Mouse (Mus musculus) hindbrain, embryonic 13.5 days (tissue): ENCODE data around the gene Tanc2. TPM values are rescaled to one million over a fixed set of nuclear protein-coding genes. Genes with fewer than 3 reads are reported as not detected.

Source experiments
- ATAC-seq: fragments of 200-750 bp; cut with Nextera tagmentation; 2 replicates; pipeline ENCODE4 v1.8.0; 2017; ENCODE audit warnings: moderate TSS enrichment; ENCODE audit not compliant: low FRiP score
- H3K27ac ChIP-seq: fragments of 300-500 bp; sonication (generic); 2 replicates; pipeline ENCODE4 v1.5.1; 2015; ENCODE audit warnings: inconsistent platforms, mild to moderate bottlenecking, moderate library complexity
- H3K27me3 ChIP-seq: fragments of 300-500 bp; sonication (generic); 2 replicates; pipeline ENCODE4 v1.6.1; 2015; ENCODE audit warnings: mild to moderate bottlenecking, inconsistent platforms
- H3K36me3 ChIP-seq: fragments of 300-500 bp; sonication (generic); 2 replicates; pipeline ENCODE4 v1.6.1; 2015; ENCODE audit warnings: mild to moderate bottlenecking, inconsistent platforms
- H3K4me1 ChIP-seq: fragments of 300-500 bp; sonication (generic); replicated peaks from 2 replicates; pipeline ENCODE4 v1.6.1; 2015; ENCODE audit warnings: inconsistent platforms
- H3K4me2 ChIP-seq: fragments of 300-500 bp; sonication (generic); 2 replicates; pipeline ENCODE4 v1.6.1; 2015; ENCODE audit warnings: inconsistent platforms, mild to moderate bottlenecking, moderate library complexity
- H3K4me3 ChIP-seq: fragments of 300-500 bp; sonication (generic); 2 replicates; pipeline ENCODE4 v1.5.1; 2015; ENCODE audit warnings: mild to moderate bottlenecking, inconsistent platforms
- H3K9ac ChIP-seq: fragments of 300-500 bp; sonication (generic); 2 replicates; pipeline ENCODE4 v1.6.1; 2015; ENCODE audit warnings: mild to moderate bottlenecking, inconsistent platforms
- H3K9me3 ChIP-seq: fragments of 300-500 bp; sonication (generic); 2 replicates; pipeline ENCODE4 v1.6.1; 2016; ENCODE audit warnings: inconsistent platforms
- WGBS: fragments of 180-500 bp; shearing (Covaris S2); methylation state at CpG from one replicate; pipeline ENCODE4 v1.1.7; 2015; 5-methylcytosine and 5-hydroxymethylcytosine counted together
- polyA plus RNA-seq: library from polyadenylated mRNA; unstranded; fragments of >200 nt; fragmentation: Nextera tagmentation; extraction: Ambion mirVana; gene quantifications from 2 replicates; pipeline ENCODE4 v1.2.1, GENCODE M21; 2015

Gene Tanc2
- polyA plus RNA-seq, 1 experiment from 2014 or later: 34.8 TPM

GRCm38 (mm10) chr11:105855504-105855903 lies 265.7 kb downstream of the Tanc2 start:
- H3K4me3 ChIP-seq: no peak overlapping the region
- H3K27me3 ChIP-seq: no peaks in the 10 kb centered on the region
- no peak overlapping the region for H3K9ac ChIP-seq
- H3K36me3 ChIP-seq: peaks cover 17% of the 10 kb centered on the region
- WGBS: 61% methylated on average over 3 of the region's 3 CpGs
- H3K27ac ChIP-seq: no peak overlapping the region
- H3K4me2 ChIP-seq: no peak overlapping the region
- no peaks in the 10 kb centered on the region for H3K4me1 ChIP-seq
- ATAC-seq: no peak
- H3K9me3 ChIP-seq: no peaks in the 10 kb centered on the region

DNA sequence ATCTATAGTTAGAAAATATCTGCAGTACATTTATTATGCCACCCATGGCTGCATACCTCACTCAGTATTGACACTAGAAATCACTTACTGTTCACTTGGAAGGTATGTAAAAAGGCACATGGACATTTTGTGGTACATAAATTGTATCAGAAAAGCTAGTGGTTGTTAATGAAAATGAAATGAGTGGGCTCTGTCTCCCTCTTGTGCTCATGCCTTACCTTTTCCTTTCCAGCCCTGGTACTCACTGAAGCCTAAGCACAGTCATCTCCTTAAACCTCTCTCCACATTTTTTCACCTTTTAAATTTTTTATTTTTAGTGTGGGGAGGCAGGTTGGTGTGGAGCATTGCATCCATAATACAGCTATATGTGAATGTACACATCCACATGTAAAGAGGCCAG lies 268.3 kb downstream of the Tanc2 start:
- no peak for ATAC-seq
- Histone ChIP-seq H3K9ac (no peak overlapping the region), H3K9me3 (no peaks in the 10 kb centered on the region), H3K27me3 (no peaks in the 10 kb centered on the region), H3K36me3 (peaks cover 21% of the 10 kb centered on the region), H3K4me3 (no peak overlapping the region), H3K4me1 (no peaks in the 10 kb centered on the region), H3K27ac (no peak overlapping the region), H3K4me2 (no peak overlapping the region)

- no peaks in the 10 kb centered on the region for H3K9me3 ChIP-seq
- H3K27me3 ChIP-seq: no peaks in the 10 kb centered on the region
- no peaks in the 10 kb centered on the region for H3K4me1 ChIP-seq
- no peak overlapping the region for H3K4me3 ChIP-seq
- peaks cover 17% of the 10 kb centered on the region for H3K36me3 ChIP-seq
- ATAC-seq: no peak
- H3K4me2 ChIP-seq: no peak overlapping the region
- H3K9ac ChIP-seq: no peak overlapping the region
- WGBS: 89% methylated on average over 1 of the region's 1 CpGs
- no peak overlapping the region for H3K27ac ChIP-seq
These were observed 295.8 kb downstream of the Tanc2 start for GRCm38 (mm10) chr11:105885558-105885957.

- 86% methylated on average over 1 of the region's 1 CpGs for WGBS
- Histone ChIP-seq H3K27me3 (no peaks in the 10 kb centered on the region), H3K4me3 (no peak overlapping the region), H3K4me2 (no peak overlapping the region), H3K4me1 (no peaks in the 10 kb centered on the region), H3K27ac (no peak overlapping the region), H3K9me3 (no peaks in the 10 kb centered on the region), H3K36me3 (peaks cover 12% of the 10 kb centered on the region), H3K9ac (no peak overlapping the region)
- no peak for ATAC-seq
These were observed 297.5 kb downstream of the Tanc2 start for GRCm38 (mm10) chr11:105887281-105887680.

DNA sequence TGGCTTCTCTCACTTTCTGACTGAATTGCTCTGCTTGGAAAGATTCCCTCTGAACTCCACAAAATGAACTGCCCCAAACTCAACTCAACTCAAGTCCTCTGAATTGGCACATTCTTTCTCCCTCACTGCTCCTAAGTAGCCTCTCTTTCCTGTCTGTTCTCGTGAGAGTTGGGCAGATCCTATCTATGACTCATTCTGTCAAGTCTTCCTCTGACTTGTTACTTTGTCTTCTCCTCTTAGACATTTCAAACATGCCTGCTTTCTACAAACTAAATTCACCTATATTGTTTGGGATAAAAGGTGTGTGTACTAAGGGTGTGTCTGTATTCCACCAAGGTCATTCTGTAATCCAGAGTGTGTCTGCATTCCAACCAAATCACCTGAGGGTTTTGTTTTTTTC lies 309.4 kb downstream of the Tanc2 start:
- Histone ChIP-seq H3K27me3 (no peaks in the 10 kb centered on the region), H3K27ac (no peak overlapping the region), H3K9ac (no peak overlapping the region), H3K4me1 (no peaks in the 10 kb centered on the region), H3K4me2 (no peak overlapping the region), H3K4me3 (no peak overlapping the region), H3K9me3 (no peaks in the 10 kb centered on the region), H3K36me3 (peaks cover 50% of the 10 kb centered on the region)
- ATAC-seq: no peak
- WGBS: 53% methylated on average over 1 of the region's 1 CpGs

DNA sequence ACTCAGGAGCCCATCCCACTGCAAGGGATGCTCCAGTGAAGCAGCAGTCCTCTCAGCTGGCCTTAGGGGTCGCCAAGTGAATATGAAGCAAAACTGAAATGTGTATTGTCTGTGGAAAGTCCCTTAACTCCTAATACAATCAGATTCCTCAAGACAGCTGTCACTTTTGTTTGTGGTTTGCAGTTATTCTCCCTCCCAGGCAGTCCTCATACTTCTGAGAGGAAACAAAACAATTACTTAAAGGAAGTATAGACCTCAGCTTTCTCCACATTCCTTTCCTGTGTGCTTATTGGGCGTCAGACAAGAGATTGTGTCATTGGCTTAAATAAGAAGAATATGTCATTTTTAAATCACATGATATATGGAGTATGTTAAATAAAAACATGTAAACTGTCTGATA lies 311.7 kb downstream of the Tanc2 start:
- no peaks in the 10 kb centered on the region for H3K4me1 ChIP-seq
- ATAC-seq: no peak
- H3K4me3 ChIP-seq: no peak overlapping the region
- H3K27ac ChIP-seq: no peak overlapping the region
- no peaks in the 10 kb centered on the region for H3K9me3 ChIP-seq
- WGBS: 83% methylated on average over 2 of the region's 2 CpGs
- H3K36me3 ChIP-seq: peaks cover 53% of the 10 kb centered on the region
- H3K9ac ChIP-seq: no peak overlapping the region
- no peaks in the 10 kb centered on the region for H3K27me3 ChIP-seq
- no peak overlapping the region for H3K4me2 ChIP-seq

GRCm38 (mm10) chr11:105902956-105903355 lies 313.2 kb downstream of the Tanc2 start:
- Histone ChIP-seq H3K4me1 (no peaks in the 10 kb centered on the region), H3K4me3 (no peak overlapping the region), H3K36me3 (peaks cover 50% of the 10 kb centered on the region), H3K27ac (no peak overlapping the region), H3K9me3 (no peaks in the 10 kb centered on the region), H3K9ac (no peak overlapping the region), H3K4me2 (no peak overlapping the region), H3K27me3 (no peaks in the 10 kb centered on the region)
- ATAC-seq: no peak
- WGBS: 80% methylated on average over 1 of the region's 1 CpGs

- Histone ChIP-seq H3K4me3 (no peak overlapping the region), H3K4me1 (no peaks in the 10 kb centered on the region), H3K9ac (no peak overlapping the region), H3K4me2 (no peak overlapping the region), H3K27me3 (no peaks in the 10 kb centered on the region), H3K36me3 (peaks cover 51% of the 10 kb centered on the region), H3K9me3 (no peaks in the 10 kb centered on the region), H3K27ac (no peak overlapping the region)
- ATAC-seq: no peak
- 73% methylated on average over 4 of the region's 4 CpGs for WGBS
These were observed 315.9 kb downstream of the Tanc2 start for GRCm38 (mm10) chr11:105905529-105906213.

DNA sequence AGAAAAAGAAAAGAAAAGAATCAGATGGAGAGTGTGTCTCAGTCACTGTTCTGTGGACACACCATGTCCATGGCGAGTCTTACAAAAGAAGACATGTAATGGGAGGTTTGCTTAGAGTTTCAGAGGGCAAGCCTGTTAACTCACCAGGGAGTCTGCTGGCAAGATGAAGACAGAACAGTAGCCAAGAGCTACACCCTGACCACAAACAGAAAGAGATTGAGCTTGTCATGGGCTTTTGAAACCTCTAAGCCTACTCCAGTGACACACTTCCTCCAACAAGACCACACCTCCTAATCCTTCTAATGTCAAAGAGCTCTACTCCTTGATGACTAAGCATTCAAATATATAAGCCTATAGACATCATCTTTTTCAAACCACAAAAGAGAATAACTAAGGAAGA lies 317.6 kb downstream of the Tanc2 start:
- no peak overlapping the region for H3K4me3 ChIP-seq
- no peaks in the 10 kb centered on the region for H3K9me3 ChIP-seq
- H3K36me3 ChIP-seq: peaks cover 49% of the 10 kb centered on the region
- WGBS: 86% methylated on average over 1 of the region's 1 CpGs
- H3K4me1 ChIP-seq: no peaks in the 10 kb centered on the region
- no peak for ATAC-seq
- H3K9ac ChIP-seq: no peak overlapping the region
- no peak overlapping the region for H3K27ac ChIP-seq
- no peaks in the 10 kb centered on the region for H3K27me3 ChIP-seq
- no peak overlapping the region for H3K4me2 ChIP-seq

DNA sequence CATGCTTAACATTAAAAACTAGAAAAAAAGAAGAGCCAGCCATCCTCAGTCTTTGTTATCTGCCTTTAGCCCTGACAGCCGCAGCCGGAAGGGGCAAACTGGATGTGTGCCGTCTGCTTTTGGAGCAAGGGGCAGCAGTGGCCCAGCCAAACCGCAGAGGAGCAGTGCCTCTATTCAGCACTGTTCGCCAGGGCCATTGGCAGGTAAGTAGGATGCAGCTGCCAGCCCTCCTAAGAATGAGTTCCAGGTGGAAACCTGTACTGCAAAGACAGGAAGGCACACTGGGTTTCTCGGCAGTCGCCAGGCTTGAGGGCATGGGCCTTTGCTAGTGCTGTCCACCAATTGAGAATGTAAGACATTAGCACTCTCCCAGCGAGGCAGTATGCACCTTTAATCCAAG lies 319.1 kb downstream of the Tanc2 start:
- WGBS: 86% methylated on average over 8 of the region's 8 CpGs
- Histone ChIP-seq H3K9ac (no peak overlapping the region), H3K4me2 (no peak overlapping the region), H3K9me3 (no peaks in the 10 kb centered on the region), H3K27me3 (no peaks in the 10 kb centered on the region), H3K36me3 (peaks cover 48% of the 10 kb centered on the region), H3K4me1 (no peaks in the 10 kb centered on the region), H3K27ac (no peak overlapping the region), H3K4me3 (no peak overlapping the region)
- ATAC-seq: no peak

DNA sequence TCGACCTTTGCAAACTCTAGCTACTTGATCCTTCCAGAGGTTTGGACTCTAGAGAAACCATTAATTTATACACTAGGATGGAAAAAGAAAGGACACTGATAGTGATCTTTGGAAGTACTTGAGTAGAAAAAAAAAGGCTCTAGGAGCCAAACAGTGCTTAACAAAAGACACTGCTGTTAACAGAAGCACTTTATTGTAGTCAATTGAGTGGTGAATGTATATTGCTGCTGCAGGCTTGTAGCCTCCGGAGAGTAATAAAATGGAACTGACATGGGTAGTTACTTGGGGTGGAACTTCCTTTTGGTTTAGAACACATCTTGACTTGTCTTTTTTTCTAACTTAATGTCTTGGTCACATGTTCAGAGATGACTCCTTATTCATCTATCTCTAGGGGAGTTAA lies 319.8 kb downstream of the Tanc2 start:
- Histone ChIP-seq H3K9ac (no peak overlapping the region), H3K4me3 (no peak overlapping the region), H3K4me2 (no peak overlapping the region), H3K27ac (no peak overlapping the region), H3K27me3 (no peaks in the 10 kb centered on the region), H3K36me3 (peaks cover 44% of the 10 kb centered on the region), H3K4me1 (no peaks in the 10 kb centered on the region), H3K9me3 (no peaks in the 10 kb centered on the region)
- WGBS: 67% methylated on average over 2 of the region's 2 CpGs
- ATAC-seq: no peak

DNA sequence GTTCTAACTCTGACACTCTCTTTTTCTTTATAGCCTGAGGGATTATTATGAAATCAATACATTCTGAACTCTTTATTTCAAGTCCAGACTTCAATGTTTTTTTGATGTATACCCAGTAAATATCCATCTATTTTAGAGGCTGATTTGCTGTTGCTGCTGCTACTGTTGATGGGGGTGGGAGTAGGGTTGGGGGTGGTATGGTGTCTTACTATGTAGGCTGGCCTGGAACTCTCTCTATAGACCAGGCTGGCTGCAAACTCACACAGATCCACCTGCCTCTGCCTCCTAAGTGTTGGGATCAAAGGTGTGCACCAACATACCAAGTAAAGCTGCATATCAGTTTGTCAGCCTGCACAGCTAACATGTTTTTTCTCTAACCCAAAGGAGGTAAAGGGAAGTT lies 321.4 kb downstream of the Tanc2 start:
- ATAC-seq: no peak
- no peak overlapping the region for H3K4me3 ChIP-seq
- no peak overlapping the region for H3K9ac ChIP-seq
- no peaks in the 10 kb centered on the region for H3K27me3 ChIP-seq
- H3K4me2 ChIP-seq: no peak overlapping the region
- no peak overlapping the region for H3K27ac ChIP-seq
- no peaks in the 10 kb centered on the region for H3K9me3 ChIP-seq
- no peaks in the 10 kb centered on the region for H3K4me1 ChIP-seq
- peaks cover 51% of the 10 kb centered on the region for H3K36me3 ChIP-seq

DNA sequence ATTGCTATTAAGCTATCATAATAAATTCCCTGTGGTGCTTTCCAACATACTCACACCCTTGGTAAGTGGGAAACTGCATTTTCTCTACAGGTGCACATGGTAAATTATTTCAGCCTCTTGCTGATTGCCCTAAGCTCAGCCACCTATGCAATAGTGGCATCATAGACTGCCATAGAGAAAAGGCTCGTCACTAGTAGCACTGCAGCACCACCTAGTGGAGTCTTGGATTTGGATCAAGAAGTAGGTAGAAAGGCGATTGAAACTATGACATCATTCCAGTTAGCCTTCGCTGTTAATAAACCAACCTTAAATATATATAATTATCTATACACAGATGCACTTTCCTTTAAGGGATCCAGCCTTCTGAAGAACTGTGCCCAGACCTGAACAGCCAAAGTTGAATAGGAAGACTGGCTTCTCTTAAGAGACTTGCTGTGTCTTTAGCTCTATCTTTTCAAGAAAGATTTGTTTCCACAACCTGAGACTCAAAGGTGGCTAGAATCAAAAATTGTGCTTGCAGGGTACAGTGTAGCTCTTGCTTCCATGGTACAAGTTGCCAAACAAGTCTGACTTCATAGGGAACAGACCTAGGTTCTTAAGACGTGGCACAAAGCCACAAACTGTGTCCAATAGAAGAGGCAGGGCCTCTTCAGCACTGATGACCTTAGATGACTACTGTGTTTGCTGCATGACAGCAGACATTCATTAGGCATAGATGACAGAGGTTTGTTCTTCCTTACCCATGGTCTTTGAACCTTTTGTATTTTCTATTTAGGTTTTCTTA lies 322.0 kb downstream of the Tanc2 start:
- H3K27ac ChIP-seq: no peak overlapping the region
- H3K36me3 ChIP-seq: peaks cover 57% of the 10 kb centered on the region
- no peak overlapping the region for H3K4me2 ChIP-seq
- H3K4me1 ChIP-seq: no peaks in the 10 kb centered on the region
- no peak for ATAC-seq
- H3K9me3 ChIP-seq: no peaks in the 10 kb centered on the region
- 37% methylated on average over 4 of the region's 4 CpGs for WGBS
- H3K9ac ChIP-seq: no peak overlapping the region
- H3K27me3 ChIP-seq: no peaks in the 10 kb centered on the region
- H3K4me3 ChIP-seq: no peak overlapping the region
